Mouse (Mus musculus) liver, postnatal 0 days (tissue): ENCODE measurements around the gene Fmn2. TPM values are rescaled to one million over a fixed set of nuclear protein-coding genes. Genes with fewer than 3 reads are reported as not detected.
A peak's percentile ranks its signal among the peaks of the same experiment; 100 is the strongest.

ENCODE experiments used
- ATAC-seq: fragments of 200-750 bp; cut with Nextera tagmentation; 2 replicates; pipeline ENCODE4 v1.8.0; 2017; ENCODE audit warnings: mild to moderate bottlenecking, moderate library complexity
- DNase-seq: peaks from one replicate; pipeline ENCODE4 v3.0.0-alpha.2; 2016
- H3K27ac ChIP-seq: fragments of 300-500 bp; sonication (generic); 2 replicates; pipeline ENCODE4 v1.5.1; 2014; ENCODE audit warnings: antibody characterized with exemption, moderate library complexity, mild to moderate bottlenecking, low read depth
- H3K27me3 ChIP-seq: fragments of 300-500 bp; sonication (generic); 2 replicates; pipeline ENCODE4 v1.6.1; 2014; ENCODE audit warnings: low read length, control low read depth, mixed read lengths; ENCODE audit not compliant: insufficient read depth
- H3K36me3 ChIP-seq: fragments of 300-500 bp; sonication (generic); replicated peaks from 2 replicates; pipeline ENCODE4 v1.6.1; 2014; ENCODE audit warnings: mild to moderate bottlenecking, control low read depth, low read length, moderate library complexity, mixed read lengths; ENCODE audit not compliant: insufficient read depth
- H3K4me1 ChIP-seq: fragments of 300-500 bp; sonication (generic); 2 replicates; pipeline ENCODE4 v1.6.1; 2014; ENCODE audit warnings: antibody characterized with exemption, mild to moderate bottlenecking, control low read depth; ENCODE audit not compliant: insufficient read depth
- H3K4me2 ChIP-seq: fragments of 300-500 bp; sonication (generic); 2 replicates; pipeline ENCODE4 v1.6.1; 2014; ENCODE audit warnings: low read depth, mild to moderate bottlenecking, low read length, moderate library complexity, mixed read lengths
- H3K4me3 ChIP-seq: fragments of 300-500 bp; sonication (generic); 2 replicates; pipeline ENCODE4 v1.5.1; 2014; ENCODE audit warnings: low read depth, low read length
- H3K9ac ChIP-seq: fragments of 300-500 bp; sonication (generic); replicated peaks from 2 replicates; pipeline ENCODE4 v1.6.1; 2014; ENCODE audit warnings: mild to moderate bottlenecking, moderate library complexity
- H3K9me3 ChIP-seq: fragments of 300-500 bp; sonication (generic); 2 replicates; pipeline ENCODE4 v1.6.1; 2016; ENCODE audit warnings: mild to moderate bottlenecking, control low read depth, low read length, mixed read lengths
- CTCF ChIP-seq: sonication (generic); IDR thresholded peaks from 2 replicates; pipeline ENCODE4 v1.5.1; 2016; ENCODE audit warnings: antibody characterized with exemption, low read depth
- EP300 ChIP-seq: IDR thresholded peaks from 2 replicates; pipeline ENCODE4 v1.6.1; 2016; ENCODE audit warnings: antibody characterized with exemption, low read depth, mild to moderate bottlenecking
- WGBS: fragments of 180-500 bp; shearing (Covaris S2); extraction: QIAGEN DNeasy Blood & Tissue Kit; methylation state at CpG from one replicate; pipeline ENCODE4 v1.1.7; 2014; ENCODE audit not compliant: insufficient replicate concordance; 5-methylcytosine and 5-hydroxymethylcytosine counted together
- polyA plus RNA-seq: library from polyadenylated mRNA; unstranded; fragments of >200 nt; fragmentation: Nextera tagmentation; extraction: Ambion mirVana; gene quantifications from 2 replicates; pipeline ENCODE4 v1.2.1, GENCODE M21; 2015

Gene Fmn2
- polyA plus RNA-seq, 1 experiment from 2014 or later: 0.09 TPM

DNA sequence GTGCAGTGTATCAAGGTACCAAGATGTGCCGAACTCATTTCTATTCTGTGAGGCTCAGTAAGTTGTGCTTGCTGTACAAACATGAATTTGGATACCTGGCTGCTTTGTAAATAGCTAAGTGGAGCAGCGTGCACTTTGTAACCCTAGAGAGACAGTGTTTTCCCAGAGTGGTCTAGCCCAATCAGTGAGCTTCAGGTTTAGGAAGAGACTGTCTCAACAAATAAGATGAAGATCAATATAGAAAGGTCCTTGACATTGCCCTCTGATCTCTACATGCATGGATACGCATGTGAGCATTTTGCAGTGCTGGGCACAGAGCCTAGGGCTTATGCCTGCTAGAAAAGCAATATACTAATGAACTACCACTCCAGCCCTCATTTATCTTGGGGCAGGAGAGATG is 67.0 kb downstream of the Fmn2 start:
- H3K27ac ChIP-seq: peak overlapping the region; percentile 69
- WGBS: 52% methylated on average over 3 of the region's 3 CpGs
- TF ChIP-seq EP300 (no peak), CTCF (no peak)
- no peaks in the 10 kb centered on the region for H3K4me1 ChIP-seq
- no peaks in the 10 kb centered on the region for H3K9me3 ChIP-seq
- no peak overlapping the region for H3K4me2 ChIP-seq
- no peak overlapping the region for H3K4me3 ChIP-seq
- no peaks in the 10 kb centered on the region for H3K27me3 ChIP-seq
- H3K36me3 ChIP-seq: no peaks in the 10 kb centered on the region
- H3K9ac ChIP-seq: no peak overlapping the region
- peak; percentile 21 for DNase-seq
- ATAC-seq: peak; percentile 94

DNA sequence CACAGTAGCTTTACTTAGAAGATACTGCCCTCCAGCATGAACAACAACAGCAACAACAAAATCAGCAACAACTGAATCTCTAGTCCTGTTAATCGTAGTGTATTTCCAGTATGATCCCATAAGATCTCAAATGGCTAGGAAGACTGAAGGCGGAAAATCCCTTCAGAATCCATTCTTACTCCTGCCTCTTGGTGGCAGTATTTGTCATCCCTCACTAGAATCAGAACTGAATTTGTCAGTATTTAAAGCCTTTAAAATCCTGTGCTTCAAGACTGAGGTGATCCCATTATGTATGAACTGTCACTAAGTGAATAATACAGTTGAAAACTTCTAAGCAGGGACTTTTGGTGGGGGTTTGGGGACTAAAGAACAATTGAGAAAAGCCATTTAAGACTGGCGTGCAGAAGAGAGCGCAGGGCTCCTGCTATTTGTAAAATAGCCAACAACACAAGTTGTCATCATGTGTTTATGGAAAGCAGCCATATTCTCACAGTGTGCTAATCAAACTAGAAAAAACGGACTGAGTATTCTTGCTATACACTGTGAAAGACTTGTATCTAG is 90.9 kb downstream of the Fmn2 start:
- WGBS: 64% methylated on average over 5 of the region's 5 CpGs
- Histone ChIP-seq H3K9ac (no peak overlapping the region), H3K27ac (no peak overlapping the region), H3K9me3 (no peaks in the 10 kb centered on the region), H3K36me3 (no peaks in the 10 kb centered on the region), H3K27me3 (no peaks in the 10 kb centered on the region), H3K4me2 (no peak overlapping the region), H3K4me3 (no peak overlapping the region), H3K4me1 (no peaks in the 10 kb centered on the region)
- ATAC-seq (no peak), DNase-seq (no peak)
- TF ChIP-seq EP300: no peak
- TF ChIP-seq CTCF: peak; percentile 54

DNA sequence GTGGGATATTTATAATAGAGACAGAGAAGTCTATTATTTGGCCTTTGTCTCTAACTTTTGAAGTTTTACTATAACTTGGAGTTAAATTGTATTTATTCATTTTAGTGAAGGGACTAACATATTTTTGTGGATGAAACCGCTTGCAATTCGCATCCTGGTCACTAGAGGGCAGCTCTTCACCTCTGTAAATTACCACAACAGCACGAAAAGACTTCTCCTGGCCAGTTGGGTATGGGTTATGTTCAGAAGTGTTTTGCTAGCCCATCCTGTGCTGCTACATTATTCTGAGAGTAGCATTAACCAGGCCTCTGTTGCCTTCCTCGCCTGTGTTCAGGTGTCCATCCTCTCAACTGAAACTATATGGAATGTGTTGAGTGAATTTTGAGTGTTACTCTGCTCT is 93.4 kb downstream of the Fmn2 start:
- no peak overlapping the region for H3K4me2 ChIP-seq
- no peak overlapping the region for H3K9ac ChIP-seq
- H3K4me1 ChIP-seq: 0 out of 2 replicates have a peak, but pooled peaks cover 6% of the 10 kb centered on the region
- TF ChIP-seq EP300 (no peak), CTCF (peak; percentile 84)
- no peak overlapping the region for H3K4me3 ChIP-seq
- no peaks in the 10 kb centered on the region for H3K36me3 ChIP-seq
- H3K27me3 ChIP-seq: no peaks in the 10 kb centered on the region
- DNase-seq: peak; percentile 59
- H3K9me3 ChIP-seq: no peaks in the 10 kb centered on the region
- WGBS: 6% methylated on average over 4 of the region's 4 CpGs
- no peak overlapping the region for H3K27ac ChIP-seq
- ATAC-seq: no peak

DNA sequence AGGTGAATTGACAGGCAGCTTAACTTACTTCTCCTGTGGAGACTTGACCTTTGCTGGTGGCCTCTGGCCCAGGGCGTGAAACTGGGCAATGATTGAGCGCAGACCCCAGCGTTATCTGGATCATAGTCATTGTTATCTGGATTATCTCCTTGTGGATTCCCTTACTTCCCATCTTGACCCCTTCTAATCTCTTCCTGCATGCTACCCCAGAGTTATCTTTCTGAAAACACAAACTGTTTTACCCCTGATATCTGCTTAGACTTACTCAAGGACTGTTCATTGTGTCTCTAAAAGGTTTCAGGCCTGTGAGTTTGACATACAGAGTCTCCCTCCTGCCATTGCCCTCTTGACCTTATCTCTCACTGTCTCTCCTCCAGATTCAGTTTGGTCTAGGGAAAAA is 95.9 kb downstream of the Fmn2 start:
- ATAC-seq: no peak
- Histone ChIP-seq H3K4me2 (no peak overlapping the region), H3K4me1 (0 out of 2 replicates have a peak, but pooled peaks cover 6% of the 10 kb centered on the region), H3K9ac (no peak overlapping the region), H3K27me3 (no peaks in the 10 kb centered on the region), H3K27ac (no peak overlapping the region), H3K36me3 (no peaks in the 10 kb centered on the region), H3K4me3 (no peak overlapping the region), H3K9me3 (no peaks in the 10 kb centered on the region)
- TF ChIP-seq EP300: no peak
- no peak for TF ChIP-seq CTCF
- WGBS: 53% methylated on average over 3 of the region's 3 CpGs
- no peak for DNase-seq

DNA sequence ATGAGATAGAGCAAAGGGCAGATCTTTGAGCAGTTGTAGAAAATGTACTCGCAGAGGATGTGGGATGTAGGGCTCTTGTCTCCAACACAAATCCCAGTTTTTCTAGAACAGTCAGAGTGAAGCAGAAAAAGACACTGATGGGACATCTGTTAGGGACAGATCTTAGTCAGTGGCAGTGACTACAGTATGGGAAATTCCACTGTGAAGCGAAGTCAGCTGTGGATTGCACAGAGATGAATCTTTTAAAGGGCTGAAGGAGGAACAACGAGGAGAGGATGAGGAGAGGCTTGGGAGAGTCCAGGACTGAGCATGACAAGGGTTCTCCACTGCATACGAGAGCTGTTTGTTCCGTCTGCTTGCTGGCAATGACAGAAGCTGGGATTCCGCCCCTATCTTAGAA is 96.6 kb downstream of the Fmn2 start:
- no peak for DNase-seq
- no peak overlapping the region for H3K4me2 ChIP-seq
- H3K9me3 ChIP-seq: no peaks in the 10 kb centered on the region
- no peak overlapping the region for H3K9ac ChIP-seq
- no peaks in the 10 kb centered on the region for H3K27me3 ChIP-seq
- no peak for ATAC-seq
- no peaks in the 10 kb centered on the region for H3K36me3 ChIP-seq
- H3K4me3 ChIP-seq: no peak overlapping the region
- TF ChIP-seq CTCF (no peak), EP300 (no peak)
- H3K27ac ChIP-seq: no peak overlapping the region
- 0 out of 2 replicates have a peak, but pooled peaks cover 6% of the 10 kb centered on the region for H3K4me1 ChIP-seq
- WGBS: 63% methylated on average over 6 of the region's 6 CpGs

DNA sequence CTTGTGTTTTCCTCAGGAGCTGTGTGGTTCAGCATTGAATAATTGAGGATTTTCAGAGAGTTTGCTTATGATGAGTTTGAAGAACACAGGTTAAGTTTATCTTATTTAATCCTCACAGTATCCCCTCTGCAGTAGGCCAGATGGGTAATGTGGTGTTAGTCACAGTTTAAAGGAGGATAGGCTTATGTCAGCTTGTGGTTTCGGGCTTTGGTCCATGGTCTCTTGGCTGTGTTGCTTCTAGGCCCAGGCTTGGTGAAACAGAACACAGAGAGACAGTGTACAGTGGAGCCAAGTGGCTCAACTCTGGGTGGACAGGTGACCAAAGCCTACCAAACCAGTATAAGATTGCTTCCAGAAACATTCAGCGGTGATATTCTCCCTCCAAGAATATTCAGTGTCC is 98.4 kb downstream of the Fmn2 start:
- Histone ChIP-seq H3K4me1 (0 out of 2 replicates have a peak, but pooled peaks cover 6% of the 10 kb centered on the region), H3K4me3 (no peak overlapping the region), H3K36me3 (no peaks in the 10 kb centered on the region), H3K27ac (no peak overlapping the region), H3K9ac (no peak overlapping the region), H3K4me2 (no peak overlapping the region), H3K9me3 (no peaks in the 10 kb centered on the region), H3K27me3 (no peaks in the 10 kb centered on the region)
- TF ChIP-seq EP300 (no peak), CTCF (no peak)
- no peak for DNase-seq
- WGBS: 77% methylated on average over 2 of the region's 2 CpGs
- ATAC-seq: no peak
